Mouse (Mus musculus): ENCODE measurements around the gene Zfp82.
"Not testable (repeated sequence)": the region's sequence is repeated elsewhere in the genome, so short reads cannot be mapped to it uniquely, and the experiment has no call there.

Zfp82 gene

DNA sequence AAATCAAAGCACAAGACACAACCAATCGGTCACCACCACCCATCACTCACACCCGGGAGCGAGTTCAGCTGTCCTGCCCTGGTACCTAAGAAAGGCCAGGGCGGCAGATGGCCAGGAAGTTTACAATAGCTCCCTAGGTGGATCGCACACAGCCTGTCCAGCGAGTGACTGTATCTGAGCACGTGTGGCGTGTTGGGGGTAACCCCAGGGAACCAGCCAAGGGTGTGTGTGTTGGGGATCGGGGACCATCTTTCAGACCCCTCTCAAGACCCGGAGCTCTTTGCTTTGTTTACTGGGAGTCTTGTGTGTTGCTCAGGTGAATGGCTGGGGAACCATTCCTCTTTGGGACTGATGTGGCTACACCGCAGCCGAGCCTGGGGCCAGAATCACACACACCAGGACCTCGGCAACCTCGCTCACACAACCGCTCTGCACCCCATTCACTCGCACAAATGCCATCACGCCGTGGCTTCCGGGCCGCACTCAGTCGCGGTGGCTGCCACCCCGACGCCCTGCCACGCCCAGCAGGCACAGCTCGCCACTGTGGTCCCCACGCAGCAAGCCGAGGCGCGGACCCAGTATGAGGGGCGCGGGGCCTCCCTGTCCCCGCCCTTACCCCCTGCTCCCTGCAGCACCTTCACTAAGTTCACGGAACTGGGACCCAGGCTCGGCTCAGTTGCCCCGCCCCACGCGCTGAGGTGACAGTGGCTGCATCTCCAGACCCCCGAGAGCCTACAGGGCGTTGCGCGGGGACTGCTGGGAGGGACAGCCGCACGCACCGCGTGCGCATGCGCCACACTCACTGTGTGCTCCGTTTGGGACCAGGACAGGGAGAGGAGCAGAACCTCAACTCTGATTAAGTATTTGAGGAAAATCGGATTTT is at the start of gene Zfp82:
TSS of gene Zfp82 (minus strand) at position 755 of the 883 bp plus-strand sequence.
- DNase-seq = peak; percentile 84 to 88

DNA sequence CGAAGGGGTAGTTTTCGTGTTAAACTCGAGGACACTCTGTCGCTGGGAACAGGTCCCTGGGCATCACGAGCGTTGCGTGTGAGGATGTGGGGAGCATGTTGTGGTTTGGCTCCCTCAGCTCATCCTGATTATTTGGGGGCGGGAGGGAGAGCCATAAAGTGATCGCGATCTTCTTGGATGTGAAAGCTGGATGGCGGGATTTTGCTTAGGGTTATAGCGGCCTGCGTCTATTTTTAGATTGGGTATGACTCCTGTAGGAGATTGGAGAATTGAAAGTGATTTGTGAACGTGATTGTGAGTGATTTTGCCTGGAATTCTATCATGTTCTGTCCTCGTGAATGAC is 49.5 kb upstream of the Zfp82 start:
- DNase-seq = no peak

DNA sequence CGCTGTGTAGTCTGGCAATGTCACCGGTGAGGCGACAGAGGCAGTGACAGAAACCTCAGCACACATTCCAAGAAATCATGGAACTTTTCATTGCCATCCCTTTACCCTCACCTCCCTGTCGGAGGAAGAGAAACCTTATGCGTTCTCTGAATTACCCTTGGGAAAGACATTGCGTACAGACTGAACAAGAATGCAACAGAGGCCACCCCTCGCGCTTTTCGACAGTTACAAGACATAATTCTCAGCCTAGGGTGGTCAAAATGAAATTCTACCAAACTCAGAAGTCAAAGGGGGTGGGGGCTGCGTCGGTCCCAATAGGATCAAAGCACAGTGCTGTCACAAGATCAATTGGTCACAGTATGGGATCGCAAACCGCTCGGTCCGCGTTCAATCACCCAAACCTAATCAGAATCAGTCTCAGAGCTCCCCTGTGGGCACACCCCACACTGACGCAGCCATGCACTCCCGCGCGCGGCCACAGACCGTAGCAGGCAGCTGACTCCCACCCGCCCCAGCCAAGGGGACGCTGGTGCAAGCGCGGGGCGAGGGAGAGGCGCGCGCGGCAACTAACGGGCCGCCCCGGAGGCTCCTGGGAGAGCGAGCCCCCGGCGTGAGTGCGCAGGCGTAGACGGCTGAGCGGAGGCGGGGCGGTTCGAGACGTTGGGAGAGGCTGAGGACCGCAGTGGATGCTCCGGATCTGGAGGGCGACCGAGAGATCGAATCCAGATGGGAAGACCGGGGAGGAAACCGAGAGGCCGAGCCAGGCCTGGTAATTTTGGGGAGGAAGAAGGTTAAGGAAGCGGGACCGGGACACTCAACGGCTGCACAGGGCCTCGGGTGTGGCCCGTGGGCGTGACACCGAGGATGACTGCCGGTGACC is 48.8 kb upstream of the Zfp82 start, which contains the start of gene Zfp382:
TSS of gene Zfp382 (plus strand) at position 635 of the 880 bp plus-strand sequence.
- peak; percentile 92 to 93 for DNase-seq

DNA sequence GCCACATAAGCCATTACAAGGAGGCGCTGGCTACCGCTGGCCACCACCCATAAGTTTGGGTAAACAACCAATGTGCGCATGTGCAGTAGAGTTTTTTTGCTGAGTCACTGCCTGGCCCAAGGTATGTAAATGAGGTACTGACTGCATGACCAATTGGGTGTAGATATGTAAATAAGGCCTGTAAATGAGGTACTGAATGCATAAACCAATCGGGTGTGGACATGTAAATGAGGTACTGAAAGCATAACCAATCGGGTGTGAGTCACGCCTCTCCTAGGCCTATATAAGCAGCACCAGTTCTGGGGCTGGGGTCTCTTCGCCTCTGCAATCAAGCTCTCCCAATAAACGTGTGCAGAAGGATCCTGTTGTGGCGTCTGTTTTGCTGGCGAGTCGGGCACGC is 45.2 kb upstream of the Zfp82 start:
- not testable (repeated sequence) for DNase-seq

DNA sequence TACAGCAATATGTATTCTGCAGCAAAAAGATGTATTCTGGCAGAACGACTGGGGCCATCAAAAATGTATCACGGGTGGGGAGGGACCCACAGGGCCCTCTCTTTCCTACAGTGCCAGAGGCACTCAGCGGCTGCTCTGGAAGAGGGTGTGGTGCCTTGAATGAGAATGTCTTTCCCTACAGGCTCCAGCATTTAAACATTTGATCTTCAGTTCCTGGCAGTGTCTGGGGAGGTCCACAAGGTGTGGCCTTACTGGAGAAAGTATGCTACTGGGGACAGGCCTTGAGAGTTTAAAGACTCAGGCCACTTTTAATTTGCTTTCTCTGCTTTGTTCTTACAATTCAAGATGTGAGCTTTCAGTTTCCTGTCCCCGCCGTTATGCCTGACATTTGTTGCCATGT is 43.4 kb upstream of the Zfp82 start:
- no peak for DNase-seq

DNA sequence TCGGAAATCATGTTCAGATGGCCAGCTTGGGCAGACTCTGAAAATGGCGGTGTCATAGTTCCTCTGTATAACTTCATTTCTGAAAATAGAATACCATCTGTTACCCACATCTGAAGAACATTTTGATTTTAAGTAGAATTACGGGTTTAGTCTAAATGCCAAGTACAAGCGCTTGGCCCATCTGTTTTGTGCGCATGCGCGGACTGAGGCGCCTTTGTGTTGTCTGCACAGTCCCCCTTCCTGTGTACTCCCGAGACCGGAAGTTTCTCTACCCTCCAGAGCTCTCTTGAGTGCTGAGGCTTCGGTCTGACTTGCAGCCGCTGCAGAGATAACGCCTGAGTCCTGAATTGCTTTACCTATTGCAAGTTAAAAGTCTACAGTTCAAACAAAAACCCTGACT is 26.6 kb upstream of the Zfp82 start:
- DNase-seq = peak; percentile 11 to 29

DNA sequence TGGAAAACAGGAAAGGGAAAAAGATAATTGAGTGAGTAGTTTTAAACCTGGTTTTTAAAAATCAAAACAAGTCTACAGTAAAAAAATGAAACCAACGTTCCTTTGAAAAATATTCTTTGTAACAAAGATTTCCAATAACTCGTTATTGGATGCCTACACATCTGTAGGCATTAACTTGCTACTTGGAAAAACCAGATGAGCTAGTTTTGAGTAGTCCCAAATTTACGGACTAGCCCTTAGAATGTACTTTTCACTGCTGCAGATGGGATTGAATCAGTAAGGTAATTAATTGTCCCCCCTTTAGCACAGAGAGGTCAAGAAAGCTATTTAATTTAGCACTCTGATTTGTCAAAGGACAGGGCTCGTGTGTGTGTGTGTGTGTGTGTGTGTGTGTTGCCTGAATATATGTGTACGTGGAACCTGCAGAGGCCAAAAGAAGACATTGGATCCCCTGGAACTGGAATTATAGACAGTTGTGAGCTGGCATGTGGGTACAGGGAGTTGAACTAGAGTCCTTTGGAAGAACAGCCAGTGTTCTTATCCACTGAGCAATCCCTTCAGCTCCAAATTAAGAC is 22.9 kb upstream of the Zfp82 start:
- DNase-seq = no peak

DNA sequence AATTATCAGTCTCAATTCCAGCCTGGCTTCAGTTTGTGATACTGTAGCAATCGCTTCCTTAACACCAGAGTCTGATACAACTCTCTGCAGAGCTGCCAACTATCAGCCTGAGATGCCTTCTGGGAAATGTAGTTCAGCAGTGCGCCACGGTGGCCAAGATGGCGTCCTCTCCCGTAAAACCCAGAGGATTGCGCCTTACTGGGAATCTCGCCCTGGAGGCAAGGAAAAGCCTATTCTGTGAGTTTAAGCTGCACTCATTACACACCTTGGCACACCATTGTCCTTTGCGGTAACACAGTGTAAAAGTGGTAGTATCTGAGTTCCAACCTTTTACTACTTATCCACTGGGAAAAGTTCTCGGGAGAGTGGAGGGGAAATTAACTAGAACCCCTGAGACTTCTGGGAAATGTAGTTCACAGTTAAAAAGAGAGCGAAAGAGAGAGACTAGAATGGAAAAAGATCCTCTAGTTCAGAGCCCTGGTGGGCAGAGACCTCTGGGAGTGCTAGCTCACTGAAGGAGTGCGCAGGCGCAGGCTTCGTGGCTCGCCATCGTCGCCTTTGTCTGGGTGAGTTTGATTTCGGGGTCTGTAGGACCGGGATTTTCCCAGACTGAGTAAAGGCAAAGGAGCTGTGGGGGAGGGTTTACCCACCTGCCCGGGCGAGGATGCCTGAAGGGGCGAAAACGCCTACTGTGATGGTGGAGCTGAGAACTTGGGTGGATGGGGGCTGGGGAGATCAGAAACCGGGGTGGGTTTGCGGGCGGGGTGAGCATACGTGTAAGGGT is 22.1 kb upstream of the Zfp82 start, which contains the start of gene Zfp260:
TSS of gene Zfp260 (plus strand) at position 132 of the 784 bp plus-strand sequence.
- DNase-seq = peak; percentile 91 to 92

DNA sequence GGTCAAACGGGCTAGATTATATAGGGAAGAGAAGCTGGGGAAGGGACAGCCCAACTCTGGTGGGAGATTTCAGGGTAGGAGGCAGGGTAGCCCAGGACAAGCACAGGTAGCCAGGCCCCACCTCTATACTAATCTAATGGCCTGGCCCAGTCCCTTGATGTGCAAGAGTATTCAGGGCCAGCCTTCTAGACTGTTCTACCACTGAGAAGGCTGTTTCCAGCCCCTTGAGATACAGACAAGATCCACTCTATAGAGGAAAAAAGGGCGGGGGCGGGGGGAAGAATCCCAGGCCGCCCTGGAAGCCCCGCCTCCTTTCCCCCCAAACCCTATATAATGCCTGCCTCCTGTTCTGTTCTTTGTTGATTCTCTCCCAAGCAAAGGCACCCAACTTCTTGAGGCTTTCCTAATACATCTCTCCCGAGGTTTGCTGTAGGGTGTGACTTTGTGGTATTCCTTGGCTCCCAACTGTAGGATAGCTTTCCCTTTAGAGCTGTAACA is 21.3 kb upstream of the Zfp82 start:
- no peak for DNase-seq

DNA sequence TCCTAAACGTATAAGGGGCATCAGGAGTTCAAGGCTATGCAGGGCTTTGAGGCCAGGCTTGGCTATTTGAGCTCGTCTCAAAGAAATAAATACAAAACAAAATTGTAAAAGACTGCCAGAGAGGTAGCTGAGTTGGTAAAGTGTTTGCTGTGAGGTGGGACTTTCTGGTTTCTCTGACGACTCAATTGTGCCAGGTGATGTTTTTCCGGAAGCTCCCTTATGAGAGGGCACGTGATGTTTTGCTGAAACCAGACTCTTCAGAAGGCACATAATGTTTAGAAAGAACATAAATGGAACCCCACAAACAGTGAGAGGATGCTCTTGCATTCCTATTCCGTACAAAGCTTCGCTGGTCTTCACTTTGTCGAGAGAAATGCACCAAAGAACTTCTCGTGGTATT is 20.0 kb upstream of the Zfp82 start:
- DNase-seq = no peak

DNA sequence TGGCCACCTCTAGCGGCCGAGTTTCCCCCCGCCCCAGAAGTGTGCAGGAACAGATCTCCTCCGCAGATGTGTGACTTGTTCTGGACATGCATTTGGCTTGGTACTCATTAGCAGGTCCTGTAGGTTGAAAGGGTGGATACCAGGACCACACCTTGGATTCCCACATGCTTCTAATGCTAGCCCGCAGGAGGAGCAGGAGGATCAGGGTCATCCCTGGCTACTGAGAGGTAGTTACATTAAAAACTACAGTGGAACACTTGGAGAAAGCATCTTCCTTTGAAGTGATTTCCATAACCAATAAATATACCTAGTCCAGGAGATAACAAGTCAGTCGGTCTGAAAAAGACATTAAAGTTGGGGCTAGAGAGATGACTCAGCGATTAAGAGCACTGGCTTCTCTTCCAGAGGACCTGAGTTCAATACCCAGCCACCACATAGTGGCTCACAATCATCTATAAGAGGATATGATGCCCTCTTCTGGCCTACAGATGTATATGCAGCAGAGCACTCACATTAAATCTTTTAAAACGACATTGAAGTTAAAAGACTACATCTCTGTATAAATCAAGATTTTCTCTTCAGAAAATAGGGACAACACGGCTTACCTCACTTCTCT is 18.4 kb upstream of the Zfp82 start:
- DNase-seq = peak in 1 of 2 experiments; percentile 19

DNA sequence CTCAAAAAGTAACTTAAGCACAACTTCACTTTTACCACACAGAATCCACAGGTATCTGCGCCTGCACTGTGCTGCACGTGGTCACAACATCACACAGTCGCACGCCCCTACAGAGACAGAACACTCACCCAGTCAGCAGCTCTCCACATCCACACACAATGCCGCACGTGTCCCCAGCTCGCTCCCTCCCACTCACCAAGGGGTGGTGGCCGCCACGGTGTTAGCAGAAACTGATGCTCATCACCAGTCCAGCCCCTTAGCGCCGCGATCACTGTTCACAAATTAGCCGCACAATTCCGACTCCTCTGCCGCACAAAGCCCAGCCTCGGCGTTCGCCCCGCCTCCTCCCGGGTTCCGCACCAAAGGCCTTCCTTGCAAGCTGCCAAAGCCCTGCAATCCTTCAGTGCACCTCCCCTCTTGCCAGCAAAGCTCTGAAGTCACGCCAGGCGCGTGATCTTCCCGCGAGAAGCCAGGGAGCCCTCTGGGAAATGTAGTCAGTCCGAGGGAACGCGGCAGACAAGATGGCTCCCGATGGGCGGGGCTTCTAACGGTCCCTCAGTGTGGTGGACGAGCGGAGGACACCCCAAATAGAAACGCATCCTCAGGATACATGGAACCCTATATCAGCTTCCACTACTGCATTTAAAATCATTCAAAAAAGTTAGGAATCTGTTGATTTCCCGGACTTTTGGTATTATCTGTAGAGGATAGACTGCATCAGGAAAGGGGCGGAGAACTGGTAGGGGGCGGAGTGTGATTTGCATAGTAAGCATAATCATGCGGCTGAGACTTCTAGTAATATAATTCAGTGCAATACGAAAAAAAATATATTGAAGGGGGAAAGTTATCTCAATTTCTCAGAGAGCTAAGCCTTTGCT is 17.6 kb upstream of the Zfp82 start, which contains the start of the genes Gm26920 and Zfp566:
TSS of gene Gm26920 (minus strand) at position 319 of the 878 bp plus-strand sequence.
TSS of gene Zfp566 (minus strand) at position 436 of the 878 bp plus-strand sequence.
- DNase-seq = peak; percentile 97 to 98

DNA sequence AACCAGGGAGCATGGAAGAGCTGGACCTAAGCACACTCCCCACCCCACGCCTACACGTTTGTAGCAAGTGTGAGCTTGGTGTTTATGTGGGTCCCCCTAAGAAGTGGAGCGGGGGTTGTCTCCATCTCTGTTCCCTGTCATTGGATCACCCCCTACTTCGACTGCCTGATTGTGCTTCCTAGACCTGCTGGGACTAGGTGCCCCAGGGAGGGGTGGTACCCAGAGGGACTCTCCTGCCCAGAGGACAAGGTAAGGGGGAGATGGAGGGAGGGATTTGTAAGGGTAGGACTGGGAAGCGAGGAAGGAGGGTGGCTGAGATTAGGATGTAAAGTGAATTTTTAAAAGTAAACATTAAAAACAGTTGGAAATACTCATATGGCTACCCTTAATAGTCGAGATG is 16.7 kb upstream of the Zfp82 start:
- no peak for DNase-seq

DNA sequence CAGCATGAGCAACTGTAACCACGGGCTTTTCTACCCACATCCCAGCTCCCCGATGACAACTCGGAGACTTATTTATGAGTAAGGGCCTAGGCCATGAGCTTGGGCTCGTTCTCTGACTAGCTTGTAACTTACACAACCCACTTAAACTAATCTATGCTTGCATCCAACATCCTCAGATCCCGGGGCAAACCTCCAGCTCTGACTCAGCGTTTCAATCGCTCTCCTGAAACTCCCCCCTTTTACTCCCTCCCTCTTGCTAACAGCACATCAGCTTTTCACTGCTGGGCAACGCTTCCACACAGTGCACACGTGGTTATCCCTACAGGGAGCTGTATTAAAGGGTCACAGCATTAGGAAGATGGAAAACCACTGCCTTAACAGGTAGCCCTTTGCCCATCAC is 13.8 kb upstream of the Zfp82 start:
- DNase-seq = no peak

DNA sequence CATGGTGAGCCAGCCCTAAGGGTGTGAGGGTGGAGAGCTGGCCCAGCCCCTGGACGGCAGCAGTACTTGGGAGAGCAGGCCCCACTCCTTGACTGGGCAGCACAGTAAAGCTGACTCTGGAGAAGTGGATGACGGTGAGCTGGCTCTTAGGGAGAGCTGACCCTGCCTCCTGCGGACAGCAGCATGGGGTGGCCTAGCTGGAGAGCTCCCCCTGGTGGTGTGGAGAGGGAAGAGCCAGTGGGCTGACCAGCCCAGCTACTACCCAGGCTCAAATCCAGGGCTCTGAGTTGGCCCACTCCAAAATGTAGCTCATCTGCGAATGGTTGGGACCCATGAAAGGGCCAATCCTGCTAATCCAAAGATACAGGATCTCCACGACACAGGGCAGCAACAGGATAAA is 8.1 kb downstream of the Zfp82 start:
- DNase-seq = no peak

DNA sequence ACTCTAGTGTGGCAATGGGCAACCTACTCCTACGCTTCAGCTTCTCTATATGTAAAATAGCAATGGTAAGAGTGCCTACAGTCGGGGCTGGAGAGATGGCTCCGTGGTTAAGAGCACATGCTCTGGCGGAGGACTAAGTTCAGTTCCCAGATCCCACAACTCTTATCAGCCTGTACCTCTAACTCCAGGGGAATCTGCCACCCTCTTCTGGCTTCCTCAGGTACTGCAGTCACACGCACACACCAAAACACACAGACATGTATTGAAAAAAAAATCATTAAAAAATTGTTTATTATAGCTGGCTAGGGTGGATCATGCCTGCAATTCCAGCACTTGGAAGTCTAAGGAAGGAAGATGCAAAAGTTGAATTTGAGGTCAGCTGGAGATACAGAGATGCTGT is 10.2 kb downstream of the Zfp82 start:
- peak in 1 of 2 experiments; percentile 15 for DNase-seq

DNA sequence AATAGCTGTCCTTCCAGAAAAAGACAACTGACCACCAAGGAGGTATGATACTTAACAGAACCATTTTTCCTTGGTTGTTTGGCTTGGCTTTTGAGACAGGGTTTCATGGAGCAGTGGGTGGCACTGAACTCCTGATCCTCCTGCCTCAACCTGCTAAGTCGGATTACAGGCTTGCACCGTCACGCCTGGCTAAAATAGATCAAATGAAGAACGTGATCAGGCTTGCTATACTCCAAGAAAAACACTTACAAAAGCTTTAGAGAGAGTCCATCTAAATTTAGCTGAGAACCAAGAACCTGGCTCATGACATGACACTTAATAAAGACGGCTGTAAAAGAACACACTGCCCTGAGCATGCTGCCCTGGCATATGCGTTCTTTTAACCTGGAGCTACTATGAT is 12.4 kb downstream of the Zfp82 start:
- no peak for DNase-seq

DNA sequence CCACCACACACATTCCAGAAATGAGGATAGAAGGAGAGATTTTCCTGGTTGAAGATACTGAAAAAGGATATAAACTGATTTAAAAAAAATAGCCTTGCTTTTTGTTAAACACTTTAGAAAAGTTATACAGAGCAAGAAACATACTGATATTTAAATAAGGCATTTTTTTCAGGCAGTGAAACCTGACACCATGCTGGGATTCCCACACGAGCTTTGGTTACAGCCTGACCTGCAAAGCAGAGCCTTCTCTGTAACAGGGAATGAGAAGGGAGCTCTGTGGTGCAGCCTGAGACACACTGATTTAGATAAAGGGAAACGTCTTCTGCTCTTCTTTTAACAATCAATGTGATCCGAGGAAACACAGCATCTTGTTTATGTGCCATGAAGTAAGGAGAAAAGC is 19.1 kb downstream of the Zfp82 start:
- DNase-seq = no peak

DNA sequence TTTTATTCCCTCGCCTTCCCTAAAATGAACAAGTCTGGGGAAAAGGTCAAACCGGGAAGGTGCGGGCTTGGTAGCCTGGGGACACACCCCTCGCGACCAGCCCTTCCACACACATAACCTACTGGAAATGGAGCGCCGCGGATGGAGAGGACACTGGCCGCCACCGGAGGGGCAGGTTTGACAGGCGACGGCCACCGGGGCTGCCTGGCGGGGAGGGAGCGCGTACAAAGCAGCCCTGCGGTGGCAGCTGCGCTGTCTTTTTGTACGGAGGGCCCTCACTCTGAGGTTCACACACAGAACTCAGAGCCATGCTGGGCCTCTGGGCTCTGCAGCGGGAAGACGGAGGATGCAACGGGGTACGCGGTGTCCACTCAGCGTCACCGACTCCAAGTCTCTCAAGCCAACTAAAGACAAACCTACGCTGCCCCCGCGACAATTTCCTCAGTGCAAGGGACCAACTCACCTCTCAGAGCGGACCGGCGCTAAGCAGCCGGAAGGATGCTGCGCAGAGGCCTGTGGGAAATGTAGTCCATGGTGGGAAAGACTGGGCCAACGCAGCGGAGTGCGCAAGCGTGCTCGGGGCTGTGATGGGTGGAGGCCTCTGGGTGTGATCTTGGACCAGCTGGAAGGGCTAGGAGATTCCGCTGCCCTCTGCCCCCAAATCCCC is 21.7 kb downstream of the Zfp82 start, which contains the start of gene Zfp14:
TSS of gene Zfp14 (minus strand) at position 499 of the 667 bp plus-strand sequence.
- DNase-seq = peak; percentile 89 to 91

DNA sequence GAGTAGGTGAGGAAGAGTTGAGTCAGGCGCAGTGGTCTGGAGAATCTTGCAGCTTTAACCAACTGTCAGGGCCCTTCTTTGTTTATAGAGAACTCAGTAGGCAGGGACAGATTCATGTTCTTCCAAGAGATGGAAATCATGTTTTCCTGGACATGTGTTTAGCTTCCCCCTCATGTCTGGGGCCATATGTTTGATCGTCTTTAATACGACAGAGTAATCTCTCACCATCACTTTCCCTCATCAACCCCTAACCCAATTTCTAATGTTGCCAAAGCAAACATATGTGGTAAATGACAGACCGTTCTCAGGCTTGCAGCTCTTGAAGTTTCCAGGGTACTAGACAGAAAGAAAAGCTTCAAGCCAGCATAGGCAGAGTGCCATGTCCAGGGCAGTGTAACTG is 24.6 kb downstream of the Zfp82 start:
- no peak for DNase-seq

All from lung, postnatal 4 days (tissue).